In genomic region chr12:100890548-100890947, GRCm38 (mm10) we compare ENCODE assay signal across 18 mouse cellular contexts. TPM values are rescaled to one million over a fixed set of nuclear protein-coding genes. Genes with fewer than 3 reads are reported as not detected.
DNase-seq lines count a peak whose midpoint lies in the region; ATAC-seq and TF ChIP-seq lines count a peak whose summit lies in the region.
"Had no signal": no experiment of that assay in that cellular context is flagged by ENCODE, and none has a peak within 500 bp of the region (broad histone marks: within the 10 kb centered on the region; RNA-seq: fewer than 3 reads in every experiment).

No protein-coding gene starts in this region.

- H3K27me3 ChIP-seq in MEL (ENCODE audit: control insufficient read depth in 1 of 2, insufficient read depth in 2 of 2, low read length in 2 of 2): peaks cover 4 to 7% of the 10 kb centered on the region in 2 experiments; a peak in 3 of 4 replicates
- H3K27me3 ChIP-seq: forebrain, embryonic 13.5 days; hindbrain, embryonic 15.5 days had no signal

- no peak overlapping the region for H3K4me3 ChIP-seq in MEL (ENCODE audit: control insufficient read depth in 1 of 2, insufficient read depth in 1 of 2, low read depth in 2 of 2, low read length in 2 of 2)
- H3K4me3 ChIP-seq: embryonic facial prominence, embryonic 10.5 days; forebrain, embryonic 13.5 days; heart, embryonic 12.5 days; hindbrain, embryonic 15.5 days had no signal

- no peak for TF ChIP-seq RAD21 in MEL (IDR thresholded peaks at IDR 0.05; ENCODE audit: low read depth, low read length)

- H3K27ac ChIP-seq in MEL (ENCODE audit: control insufficient read depth, low read depth, low read length): no peak overlapping the region
- H3K27ac ChIP-seq: embryonic facial prominence, embryonic 10.5 days; forebrain, embryonic 13.5 days; hindbrain, embryonic 15.5 days had no signal

- peak; percentile 33 for DNase-seq in thymus, postnatal 0 days (ENCODE audit: low spot score)
- no peak for DNase-seq in thymus, postnatal 36 days
- peak; percentile 9 for DNase-seq in MEL (ENCODE audit: low read depth, low spot score)
- no peak for DNase-seq in B cell, adult 2 months
- no peak for DNase-seq in heart, postnatal 14 days
- no peak for DNase-seq in urinary bladder, postnatal 25 days (ENCODE audit: low spot score)
- DNase-seq: adrenal gland, postnatal 14 days; cerebellum, adult 11-12 months; cerebellum, adult 9-10 months; cerebellum, postnatal 36 days; forebrain, postnatal 0 days; gastrocnemius, postnatal 25 days; heart, postnatal 36 days had no signal

- TF ChIP-seq CTCF in MEL (IDR thresholded peaks at IDR 0.05 in 2 of 3, conservative IDR thresholded peaks at IDR 0.05 in 1 of 3; ENCODE audit: control insufficient read depth in 1 of 3, insufficient read depth in 1 of 3, low read depth in 2 of 3, low read length in 3 of 3, poor library complexity in 1 of 3, severe bottlenecking in 1 of 3): no peak

- TF ChIP-seq POLR2A in MEL (IDR thresholded peaks at IDR 0.05; ENCODE audit: control insufficient read depth in 1 of 2, insufficient read depth in 1 of 2, low read depth in 1 of 2, low read length in 2 of 2, poor library complexity in 1 of 2): no peak

- no peaks in the 10 kb centered on the region for H3K9me3 ChIP-seq in MEL (replicated peaks; ENCODE audit: insufficient read depth, low read length)
- H3K9me3 ChIP-seq: embryonic facial prominence, embryonic 10.5 days; forebrain, embryonic 13.5 days; hindbrain, embryonic 15.5 days had no signal

- intact Hi-C loops in heart, postnatal 14 days (cut with DNase I): no loop called here

- H3K9ac ChIP-seq in MEL (ENCODE audit: control insufficient read depth, low read depth, low read length, poor library complexity, severe bottlenecking): no peak overlapping the region
- H3K9ac ChIP-seq: forebrain, embryonic 13.5 days; forebrain, postnatal 0 days; heart, embryonic 12.5 days; hindbrain, embryonic 15.5 days had no signal

- peak; percentile 37 for ATAC-seq in inflammation-experienced regulatory T-cells, adult 6 months
- ATAC-seq: forebrain, embryonic 13.5 days; forebrain, postnatal 0 days had no signal

- H3K36me3 ChIP-seq in MEL (ENCODE audit: control insufficient read depth in 1 of 2, insufficient read depth in 2 of 2, low read length in 2 of 2): peaks cover 0 to 3% of the 10 kb centered on the region in 2 experiments; a peak in 1 of 4 replicates
- H3K36me3 ChIP-seq: embryonic facial prominence, embryonic 10.5 days; heart, embryonic 12.5 days; hindbrain, embryonic 15.5 days had no signal

- H3K4me1 ChIP-seq in MEL (ENCODE audit: control insufficient read depth in 1 of 2, insufficient read depth in 2 of 2, low read length in 2 of 2): no peaks in the 10 kb centered on the region

- TF ChIP-seq EP300 in MEL (IDR thresholded peaks at IDR 0.05; ENCODE audit: low read depth in 1 of 2, low read length in 2 of 2): no peak

- H3K79me2 ChIP-seq in MEL (ENCODE audit: control insufficient read depth, insufficient read depth, low read length, poor library complexity): no peaks in the 10 kb centered on the region

TF ChIP-seq in MEL, 35 proteins besides CTCF, POLR2A, EP300 and RAD21:
- TF ChIP-seq ZNF384 (IDR thresholded peaks at IDR 0.05; ENCODE audit: low read depth, low read length): 0 out of 2 replicates have a peak, but pooled peaks have one; percentile 7
- no peak for TF ChIP-seq TAL1 (IDR thresholded peaks at IDR 0.05; ENCODE audit: low read length)
TF ChIP-seq in MEL: peak in this region for 1.

RNA-seq across cellular contexts. Expression of gene Gpr68, which starts 17.4 kb away (rescaled TPM):
- 6.8 and 7.5 TPM in 2 replicates for polyA plus RNA-seq in thymus, postnatal 0 days (2015; fragmentation: Nextera tagmentation; extraction: Ambion mirVana)
- total RNA-seq in MEL (2012; rRNA removed): 0.04 TPM in 1 of 2 replicates, not detected in the other
- not detected for polyA plus RNA-seq in MEL (2012; ENCODE audit: insufficient read depth in 1 of 2, insufficient read length in 2 of 2, low read depth in 1 of 2, low replicate concordance in 2 of 2, missing spikeins in 1 of 2)
- polyA plus RNA-seq in inflammation-experienced regulatory T-cells, adult 6 months (2017; shearing (Covaris generic)): 10 to 100 TPM; 67.5 to 92.0 (median 70.5) TPM
- under 1 TPM; 0.38 to 0.41 TPM for total RNA-seq in heart, postnatal 14 days (2021)

Comparison
In these comparisons a context has a peak if more than half of its experiments do, and no peak if none do; other contexts are left out.
1. DNase-seq: peak in thymus, postnatal 0 days (single experiment) and MEL (single experiment); none in thymus, postnatal 36 days (0 of 2), B cell, adult 2 months (0 of 2), heart, postnatal 14 days (0 of 2) and urinary bladder, postnatal 25 days (single experiment).